Mouse (Mus musculus): ENCODE measurements around the gene Tsnaxip1.

GRCm38 (mm10) chr8:105880754-105881520 lies 53.4 kb downstream of the Tsnaxip1 start, which contains the start of gene Edc4:
- no peak for TF ChIP-seq CTCF (IDR thresholded peaks at IDR 0.05; ENCODE audit: extremely low read depth, insufficient read length, insufficient replicate concordance, low read depth, low read length)
- peak; percentile 89 for TF ChIP-seq POLR2A (IDR thresholded peaks at IDR 0.05; ENCODE audit: low read depth, low read length)
